In genomic region chr2:10437290-10437689, GRCm38 (mm10) we compare ENCODE assay signal across 26 mouse cellular contexts.
A peak's percentile ranks its signal among the peaks of the same experiment; 100 is the strongest.
DNase-seq lines count a peak whose midpoint lies in the region; ATAC-seq lines count a peak whose summit lies in the region.
"Had no signal": no experiment of that assay in that cellular context is flagged by ENCODE, and none has a peak within 500 bp of the region (broad histone marks: within the 10 kb centered on the region; RNA-seq: fewer than 3 reads in every experiment).

No protein-coding gene starts in this region.

- H3K9me3 ChIP-seq in midbrain, embryonic 12.5 days: no peaks in the 10 kb centered on the region
- no peaks in the 10 kb centered on the region for H3K9me3 ChIP-seq in midbrain, embryonic 14.5 days (ENCODE audit: control insufficient read depth, low read length)
- no peaks in the 10 kb centered on the region for H3K9me3 ChIP-seq in hindbrain, embryonic 16.5 days (ENCODE audit: control insufficient read depth, low read length)
- H3K9me3 ChIP-seq in neural tube, embryonic 15.5 days (replicated peaks): no peaks in the 10 kb centered on the region
- H3K9me3 ChIP-seq: embryonic facial prominence, embryonic 13.5 days; forebrain, embryonic 10.5 days; heart, embryonic 12.5 days; kidney, embryonic 15.5 days; liver, embryonic 12.5 days had no signal

- H3K27me3 ChIP-seq in midbrain, embryonic 12.5 days: no peaks in the 10 kb centered on the region
- no peaks in the 10 kb centered on the region for H3K27me3 ChIP-seq in midbrain, embryonic 14.5 days (ENCODE audit: control insufficient read depth, insufficient read depth, low read length)
- H3K27me3 ChIP-seq in hindbrain, embryonic 16.5 days (replicated peaks; ENCODE audit: control insufficient read depth, insufficient read depth, low read length): no peaks in the 10 kb centered on the region
- no peaks in the 10 kb centered on the region for H3K27me3 ChIP-seq in neural tube, embryonic 15.5 days (replicated peaks)
- H3K27me3 ChIP-seq: embryonic facial prominence, embryonic 13.5 days; heart, embryonic 12.5 days; liver, embryonic 12.5 days had no signal

- 57% methylated on average over 9 of the region's 9 CpGs for WGBS in midbrain, embryonic 12.5 days
- 37% methylated on average over 9 of the region's 9 CpGs for WGBS in midbrain, embryonic 14.5 days
- 43% methylated on average over 9 of the region's 9 CpGs for WGBS in hindbrain, embryonic 16.5 days
- WGBS in neural tube, embryonic 15.5 days: 10% methylated on average over 9 of the region's 9 CpGs

- peak; percentile 64 for DNase-seq in heart, adult 11 months
- DNase-seq in heart, postnatal 4 days: no peak
- no peak for DNase-seq in midbrain, embryonic 14.5 days
- no peak for DNase-seq in adrenal gland, postnatal 10 days
- DNase-seq: adrenal gland, postnatal 25 days; cerebellum, adult 18-20 months; cerebellum, postnatal 10 days; gastrocnemius, adult 2 months; gastrocnemius, postnatal 36 days; heart, adult 2 months; kidney, adult 18-20 months; kidney, postnatal 4 days; layer of hippocampus, postnatal 36 days; left cerebral cortex, postnatal 4 days; liver, postnatal 0 days; lung, postnatal 36 days; thymus, postnatal 4 days had no signal

- no peak overlapping the region for H3K9ac ChIP-seq in midbrain, embryonic 12.5 days (replicated peaks)
- H3K9ac ChIP-seq in midbrain, embryonic 14.5 days (replicated peaks; ENCODE audit: low read length): no peak overlapping the region
- no peak overlapping the region for H3K9ac ChIP-seq in hindbrain, embryonic 16.5 days (ENCODE audit: low read depth, low read length)
- no peak overlapping the region for H3K9ac ChIP-seq in neural tube, embryonic 15.5 days (replicated peaks)
- H3K9ac ChIP-seq: embryonic facial prominence, embryonic 13.5 days; heart, embryonic 12.5 days; kidney, embryonic 15.5 days; liver, embryonic 12.5 days; liver, postnatal 0 days had no signal

- no peaks in the 10 kb centered on the region for H3K36me3 ChIP-seq in midbrain, embryonic 12.5 days
- no peaks in the 10 kb centered on the region for H3K36me3 ChIP-seq in midbrain, embryonic 14.5 days (ENCODE audit: control insufficient read depth, insufficient read depth, low read length)
- H3K36me3 ChIP-seq in hindbrain, embryonic 16.5 days (ENCODE audit: control insufficient read depth, insufficient read depth, low read length): no peaks in the 10 kb centered on the region
- H3K36me3 ChIP-seq in neural tube, embryonic 15.5 days: no peaks in the 10 kb centered on the region
- H3K36me3 ChIP-seq: embryonic facial prominence, embryonic 13.5 days; forebrain, embryonic 10.5 days; heart, embryonic 12.5 days; kidney, embryonic 15.5 days; liver, embryonic 12.5 days had no signal

- H3K4me1 ChIP-seq in midbrain, embryonic 12.5 days: peaks cover 6% of the 10 kb centered on the region; the same call in 1 of the 2 replicates
- no peaks in the 10 kb centered on the region for H3K4me1 ChIP-seq in midbrain, embryonic 14.5 days (ENCODE audit: control insufficient read depth, insufficient read depth, low read length)
- H3K4me1 ChIP-seq in hindbrain, embryonic 16.5 days (ENCODE audit: control insufficient read depth, insufficient read depth, low read depth, low read length): no peaks in the 10 kb centered on the region
- H3K4me1 ChIP-seq in neural tube, embryonic 15.5 days: peaks cover 5% of the 10 kb centered on the region; the same call in 1 of the 2 replicates
- H3K4me1 ChIP-seq: embryonic facial prominence, embryonic 13.5 days; heart, embryonic 12.5 days; kidney, embryonic 15.5 days; liver, embryonic 12.5 days had no signal

- no peak overlapping the region for H3K4me3 ChIP-seq in midbrain, embryonic 12.5 days
- no peak overlapping the region for H3K4me3 ChIP-seq in midbrain, embryonic 14.5 days (replicated peaks; ENCODE audit: low read depth, low read length)
- H3K4me3 ChIP-seq in hindbrain, embryonic 16.5 days (ENCODE audit: low read length): no peak overlapping the region
- H3K4me3 ChIP-seq in neural tube, embryonic 15.5 days (replicated peaks): no peak overlapping the region
- H3K4me3 ChIP-seq: embryonic facial prominence, embryonic 13.5 days; forebrain, embryonic 10.5 days; gastrocnemius, adult 2 months; heart, adult 2 months; heart, embryonic 12.5 days; kidney, embryonic 15.5 days; liver, embryonic 12.5 days had no signal

- no peak overlapping the region for H3K27ac ChIP-seq in midbrain, embryonic 12.5 days (replicated peaks)
- H3K27ac ChIP-seq in midbrain, embryonic 14.5 days (replicated peaks; ENCODE audit: low read depth, low read length): no peak overlapping the region
- H3K27ac ChIP-seq in hindbrain, embryonic 16.5 days (ENCODE audit: low read depth, low read length): no peak overlapping the region
- no peak overlapping the region for H3K27ac ChIP-seq in neural tube, embryonic 15.5 days (replicated peaks)
- H3K27ac ChIP-seq: embryonic facial prominence, embryonic 13.5 days; forebrain, embryonic 10.5 days; gastrocnemius, adult 2 months; heart, adult 2 months; kidney, embryonic 15.5 days; liver, embryonic 12.5 days had no signal

- ATAC-seq in midbrain, embryonic 12.5 days (ENCODE audit: low FRiP score, low read depth): peak; percentile 59
- ATAC-seq in midbrain, embryonic 14.5 days (ENCODE audit: low FRiP score, low TSS enrichment): no peak
- 0 out of 2 replicates have a peak, but pooled peaks have one; percentile 2 for ATAC-seq in hindbrain, embryonic 16.5 days
- ATAC-seq in neural tube, embryonic 15.5 days (ENCODE audit: low FRiP score): no peak
- ATAC-seq: CD4-positive, CD25-positive, alpha-beta regulatory T cell, adult 4 months; liver, embryonic 12.5 days; liver, postnatal 0 days had no signal

- no peak overlapping the region for H3K4me2 ChIP-seq in midbrain, embryonic 12.5 days (replicated peaks)
- H3K4me2 ChIP-seq in midbrain, embryonic 14.5 days (ENCODE audit: low read length): no peak overlapping the region
- H3K4me2 ChIP-seq in hindbrain, embryonic 16.5 days (ENCODE audit: low read length): no peak overlapping the region
- peak overlapping the region; percentile 11; the same call in 1 of the 2 replicates for H3K4me2 ChIP-seq in neural tube, embryonic 15.5 days
- H3K4me2 ChIP-seq: embryonic facial prominence, embryonic 13.5 days; heart, embryonic 12.5 days; kidney, embryonic 15.5 days; liver, embryonic 12.5 days had no signal

Comparison
In these comparisons a context has a peak if more than half of its experiments do, and no peak if none do; other contexts are left out.
1. ATAC-seq: peak in midbrain, embryonic 12.5 days (single experiment) and hindbrain, embryonic 16.5 days (single experiment); none in midbrain, embryonic 14.5 days (single experiment) and neural tube, embryonic 15.5 days (single experiment).